Mouse (Mus musculus): Measurements from ENCODE around the gene Slc16a10.

Slc16a10 gene

DNA sequence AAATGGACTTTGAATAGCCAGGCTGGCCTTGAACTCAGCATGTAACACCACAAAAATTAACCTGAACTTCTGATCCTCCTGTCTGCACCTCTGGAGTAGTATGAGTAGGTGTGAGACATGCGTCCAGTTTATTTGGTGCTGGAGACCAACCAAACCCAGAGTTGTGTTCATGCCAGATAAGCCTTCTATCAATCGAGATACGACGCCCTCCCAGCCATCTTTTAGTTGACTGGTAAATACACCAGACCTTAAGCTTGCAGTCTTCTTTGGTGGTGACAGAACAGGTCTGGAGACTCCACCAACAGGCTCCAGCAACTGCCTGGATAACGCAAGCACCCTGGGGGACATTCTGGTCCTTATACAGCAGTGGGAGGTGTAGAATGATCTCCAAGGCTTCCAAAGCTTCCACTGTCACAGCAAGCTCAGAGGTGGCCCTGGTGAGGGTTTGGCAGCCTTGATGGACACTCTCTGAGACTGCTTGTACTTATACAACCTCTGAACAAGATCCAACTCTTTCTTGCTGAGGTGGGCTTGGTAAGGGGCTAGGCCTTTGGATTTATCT lies 7.6 kb upstream of the Slc16a10 start:
- no peak for DNase-seq (ENCODE audit: low spot score in 2 of 2)

DNA sequence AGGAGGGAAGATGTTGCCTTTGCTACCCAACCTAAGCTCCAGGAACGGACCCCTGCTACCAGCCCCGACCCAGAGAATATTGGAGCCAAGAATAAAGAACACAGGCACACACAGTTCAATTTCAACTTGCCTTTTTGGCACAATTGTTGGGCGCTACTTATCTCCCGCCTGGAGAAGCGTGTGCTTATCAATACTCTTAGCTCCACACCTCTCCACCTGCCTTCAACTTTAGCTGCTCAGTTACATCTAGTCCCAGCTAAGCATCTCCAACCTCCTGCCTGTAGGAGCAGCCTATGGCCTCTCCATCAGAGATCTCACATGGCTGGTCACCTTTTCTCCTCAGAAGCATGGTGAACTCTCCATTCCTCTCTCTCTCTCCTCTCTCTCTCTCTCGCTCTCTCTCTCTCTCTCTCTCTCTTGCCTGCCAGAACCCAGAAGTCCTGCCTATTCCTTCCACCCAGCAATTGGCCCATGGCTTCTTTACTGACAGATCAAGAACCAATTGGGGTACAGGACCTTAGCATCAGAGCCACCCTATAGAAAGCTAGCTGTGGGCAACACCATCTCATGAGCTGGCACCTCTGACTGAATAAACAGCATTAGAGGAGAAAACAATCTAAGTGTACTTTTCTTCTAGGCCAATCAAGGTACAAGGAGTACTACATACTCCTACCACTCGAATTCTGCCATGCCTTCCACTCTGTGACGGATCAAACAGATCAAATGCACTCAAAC lies 5.4 kb upstream of the Slc16a10 start:
- no peak for DNase-seq (ENCODE audit: low spot score in 2 of 2)

DNA sequence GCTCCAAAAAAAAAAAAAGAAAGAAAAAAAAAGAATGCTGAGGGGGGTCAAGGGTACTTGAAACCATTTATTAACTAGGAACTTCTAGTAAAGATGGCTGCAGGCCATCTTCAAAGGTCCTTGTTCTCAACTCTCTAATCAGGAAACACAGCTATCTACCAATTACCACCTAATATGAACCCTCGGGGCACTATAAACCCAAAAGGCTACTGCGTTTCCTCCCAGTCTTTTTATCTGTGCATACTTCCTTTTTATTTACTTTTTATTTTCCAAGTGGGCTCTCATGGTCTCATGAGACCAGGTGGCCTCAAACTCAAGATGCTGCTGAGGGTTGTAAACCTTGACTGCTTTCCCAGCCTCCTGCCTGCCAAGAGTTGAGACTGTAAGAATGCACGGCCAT lies 4.4 kb upstream of the Slc16a10 start:
- DNase-seq (ENCODE audit: low spot score in 2 of 2) = no peak

DNA sequence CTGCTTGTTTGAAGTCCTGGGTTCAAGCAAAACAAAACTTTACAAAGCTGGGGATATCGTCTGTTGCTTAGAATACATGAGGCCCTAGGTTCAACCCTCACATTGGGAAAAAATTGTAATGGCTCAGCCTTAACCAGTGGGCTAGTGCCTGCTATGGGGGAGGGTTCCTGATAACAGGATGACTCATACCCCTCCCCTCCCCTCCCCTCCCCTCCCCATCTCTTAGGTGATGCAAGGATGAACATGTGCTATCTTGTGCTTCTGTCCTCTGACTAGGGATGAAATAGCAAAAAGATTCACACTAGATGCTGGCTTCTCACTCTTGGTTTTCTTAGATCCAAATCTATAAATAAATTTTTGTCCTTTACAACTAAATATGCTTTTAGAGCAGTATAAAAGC lies 2.8 kb upstream of the Slc16a10 start:
- DNase-seq (ENCODE audit: low spot score in 2 of 2) = no peak

DNA sequence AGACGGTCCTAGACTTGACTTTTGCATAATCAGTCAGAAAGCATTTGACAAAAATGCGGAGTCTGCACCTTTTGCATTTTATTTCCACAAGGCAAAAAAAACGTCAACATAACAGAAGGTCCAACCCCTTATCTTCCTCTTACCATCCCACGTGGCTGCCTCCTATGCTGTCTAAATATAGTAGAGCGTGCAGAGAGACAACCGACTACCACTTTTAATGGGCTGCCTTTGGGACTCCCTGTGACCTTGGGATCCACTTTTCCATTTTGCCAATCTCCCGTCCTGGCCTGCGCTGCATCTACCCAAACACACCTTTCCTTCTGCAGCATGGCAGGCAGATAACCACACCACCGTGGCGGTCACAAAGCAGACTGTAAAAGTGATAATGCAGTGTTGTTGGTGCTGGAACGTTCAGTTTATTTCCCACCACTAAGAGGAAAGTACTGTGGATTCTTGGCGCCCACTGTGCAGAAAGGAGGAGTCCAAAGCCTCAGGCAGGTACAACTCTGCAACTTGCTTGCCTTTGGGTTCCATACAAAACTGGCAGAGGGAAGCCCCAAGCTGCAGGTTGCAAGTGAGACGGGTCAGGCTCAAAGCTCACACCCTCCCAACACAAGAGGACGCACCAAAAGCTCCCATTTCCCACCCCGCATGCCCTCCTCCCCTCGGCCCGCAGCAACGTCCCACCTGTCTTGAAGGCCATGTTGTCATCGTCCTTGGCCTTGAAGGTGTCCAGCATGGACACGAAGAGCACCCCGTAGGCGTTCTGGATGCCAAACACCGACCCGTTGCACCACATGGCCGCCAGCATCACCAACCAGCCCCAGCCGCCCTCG lies 824 bp downstream of the Slc16a10 start:
- DNase-seq (ENCODE audit: low spot score in 2 of 2) = peak in 1 of 2 experiments; percentile 36

DNA sequence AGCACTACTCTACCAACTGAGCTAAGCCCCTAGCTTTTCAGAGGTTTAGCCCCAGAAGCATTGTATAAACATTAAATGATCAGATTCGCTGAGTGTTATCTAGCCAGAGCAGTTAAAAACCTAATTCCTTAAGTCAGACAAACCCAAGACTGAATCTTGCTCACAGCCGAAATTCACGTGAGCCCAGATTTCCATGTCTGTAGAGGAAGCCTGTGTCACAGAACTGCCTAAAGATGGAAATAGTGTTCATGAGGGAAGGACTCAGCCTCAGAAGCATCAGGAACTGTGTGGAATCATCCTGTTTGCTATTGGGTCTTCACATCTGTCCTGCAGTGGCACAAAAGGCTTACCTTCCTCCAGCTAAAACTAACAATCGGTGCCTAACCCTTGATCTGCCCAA lies 2.4 kb downstream of the Slc16a10 start:
- DNase-seq (ENCODE audit: low spot score in 2 of 2) = no peak

DNA sequence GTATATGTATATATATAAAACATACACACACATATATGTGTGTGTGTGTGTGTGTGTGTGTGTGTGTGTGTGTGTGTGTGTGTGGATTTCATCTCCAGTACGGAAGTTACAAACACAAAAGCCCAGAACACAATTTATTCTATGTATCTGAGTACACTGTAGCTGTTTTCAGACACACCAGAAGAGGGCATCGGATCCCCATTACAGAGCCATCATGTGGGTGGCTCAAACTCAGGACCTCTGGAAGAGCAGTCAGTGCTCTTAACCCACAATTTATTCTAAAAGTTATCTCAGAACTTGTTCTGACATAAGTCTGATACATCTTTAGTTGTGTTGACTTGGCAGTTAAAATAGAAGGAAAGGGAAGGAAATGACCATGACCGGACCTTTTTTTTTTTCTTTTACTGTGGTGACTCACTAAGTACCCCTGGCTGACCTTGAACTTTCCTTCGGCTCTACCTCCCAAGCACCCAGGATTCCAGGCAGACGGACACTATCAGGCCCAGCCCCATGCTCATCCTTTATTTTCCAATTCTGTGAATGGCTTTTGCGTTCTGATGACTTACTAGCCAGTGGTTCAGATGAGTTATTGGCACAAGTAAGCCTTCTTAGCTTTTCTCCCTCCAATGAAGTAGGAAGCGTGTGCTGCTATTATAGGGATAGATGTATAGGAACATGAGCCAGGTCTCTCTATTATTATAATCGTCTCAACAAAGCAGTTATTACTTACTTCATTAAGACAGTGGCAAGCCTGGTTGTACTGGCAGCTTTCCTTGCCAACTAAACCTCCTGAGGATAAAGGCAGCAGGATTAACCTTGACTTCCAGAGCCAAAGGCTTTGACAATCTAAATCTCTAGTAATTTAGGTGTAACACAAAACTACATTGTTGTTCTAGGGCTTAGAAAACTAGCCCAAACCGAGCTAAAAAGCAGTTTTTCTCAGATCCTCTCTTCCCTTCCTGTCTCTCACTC lies 6.0 kb downstream of the Slc16a10 start:
- DNase-seq (ENCODE audit: low spot score in 2 of 2) = no peak

DNA sequence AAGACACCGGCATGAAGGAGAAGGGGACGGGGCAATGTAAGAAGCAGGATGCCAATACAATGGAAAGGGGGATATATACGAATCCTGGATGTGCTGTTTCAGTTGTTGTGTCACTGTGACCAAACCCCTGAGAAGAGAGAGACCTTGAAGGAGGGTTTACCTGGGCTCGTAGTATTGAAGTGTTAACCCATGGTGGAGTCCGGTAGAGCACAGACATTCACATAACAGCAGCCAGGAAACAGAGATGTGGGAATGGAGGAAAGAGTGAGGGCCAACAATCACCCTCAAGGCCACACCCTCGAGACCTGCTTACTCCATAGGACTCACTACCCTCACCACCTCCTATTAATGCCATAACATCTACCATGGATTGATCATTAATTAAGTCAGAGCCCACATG lies 7.2 kb downstream of the Slc16a10 start:
- DNase-seq (ENCODE audit: low spot score in 2 of 2) = no peak

DNA sequence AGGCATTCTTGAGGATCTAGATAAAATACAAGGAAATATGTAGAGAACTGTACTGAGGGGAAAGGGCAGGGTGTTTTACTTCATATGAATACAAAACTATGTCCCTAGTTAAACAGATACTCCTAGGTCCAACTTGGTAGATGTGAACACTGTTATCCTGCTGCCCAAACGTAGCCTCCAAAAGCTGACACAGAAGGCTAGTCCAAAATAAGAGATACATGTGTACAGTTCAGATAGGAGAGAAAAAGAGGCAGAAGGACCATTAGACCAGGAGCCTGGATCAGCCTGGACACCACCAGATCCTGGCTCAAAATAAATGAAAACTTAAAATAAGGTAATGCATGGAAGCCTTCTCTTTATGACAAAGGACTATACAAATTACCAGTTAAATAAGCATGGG lies 8.4 kb downstream of the Slc16a10 start:
- DNase-seq (ENCODE audit: low spot score in 2 of 2) = no peak

DNA sequence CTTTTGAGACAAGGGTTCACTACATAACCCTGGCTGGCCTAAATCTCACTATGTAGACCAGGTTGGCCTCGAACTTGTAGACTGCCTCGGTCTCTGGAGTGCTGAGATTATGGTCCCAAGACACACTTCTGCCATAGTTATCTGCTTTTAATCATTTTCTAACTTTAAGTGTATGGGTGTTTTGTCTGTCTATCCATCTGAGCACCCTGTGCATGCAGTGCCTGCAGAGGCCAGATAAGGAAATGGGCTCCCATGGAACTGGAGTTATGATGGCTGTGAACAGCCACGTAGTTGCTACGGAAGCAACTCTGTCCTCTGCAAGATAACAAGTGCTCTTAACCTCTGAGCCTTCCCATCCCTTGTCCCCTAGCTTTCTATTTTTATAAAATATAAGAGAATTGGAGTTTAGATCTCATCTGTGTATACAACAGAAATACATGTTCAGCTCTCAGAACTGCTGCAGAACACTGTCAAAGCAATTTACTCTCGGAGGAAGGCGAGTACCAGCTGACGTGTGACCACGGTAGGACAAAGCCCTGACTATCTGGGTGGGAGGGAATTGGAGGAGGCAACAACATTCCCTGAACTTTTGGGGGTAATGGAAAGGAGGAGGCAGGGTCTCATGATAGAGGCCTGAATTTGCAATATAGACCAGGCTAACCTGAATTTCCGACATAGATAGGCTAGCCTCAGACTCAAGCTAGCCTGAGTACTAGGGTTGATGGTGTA lies 10.2 kb downstream of the Slc16a10 start:
- no peak for DNase-seq (ENCODE audit: low spot score in 2 of 2)

DNA sequence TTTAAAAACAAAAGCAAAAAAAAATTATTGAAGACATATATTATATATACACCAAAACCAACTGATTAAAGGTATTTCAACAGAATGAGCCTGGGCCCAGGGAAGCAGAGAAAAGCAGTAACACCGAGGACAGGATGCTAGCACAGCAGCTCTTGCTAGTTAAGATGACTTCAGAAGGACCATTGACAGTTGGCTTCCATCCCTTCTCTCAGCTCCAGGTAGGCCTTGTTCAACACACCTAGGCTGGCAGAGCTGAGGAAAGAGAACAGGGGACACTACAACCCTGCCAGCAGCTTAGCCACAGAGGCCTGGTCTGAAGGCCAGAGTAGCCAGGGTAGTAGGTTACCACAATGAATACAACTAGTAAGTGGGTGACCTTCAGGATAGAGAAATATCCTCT lies 11.9 kb downstream of the Slc16a10 start:
- DNase-seq (ENCODE audit: low spot score in 2 of 2) = no peak

DNA sequence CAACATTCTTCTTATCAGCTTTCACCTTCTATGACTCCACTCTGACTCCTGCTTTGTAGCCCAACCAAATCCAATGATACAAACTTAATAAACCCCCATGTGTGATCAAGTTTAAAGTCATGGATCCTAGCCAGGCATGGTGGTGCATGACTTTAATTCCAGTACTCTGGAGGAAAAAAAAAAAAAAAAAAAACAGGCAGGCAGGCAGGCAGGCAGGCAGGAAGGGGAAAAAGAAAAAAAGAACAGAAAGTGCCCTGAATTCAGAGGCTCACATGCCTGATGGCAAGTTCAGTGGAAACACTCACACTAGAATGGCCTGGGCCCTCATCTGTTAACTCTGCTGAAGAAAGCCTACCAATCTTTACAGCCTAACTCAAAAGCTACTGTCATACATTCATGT lies 12.9 kb downstream of the Slc16a10 start:
- no peak for DNase-seq (ENCODE audit: low spot score in 2 of 2)

DNA sequence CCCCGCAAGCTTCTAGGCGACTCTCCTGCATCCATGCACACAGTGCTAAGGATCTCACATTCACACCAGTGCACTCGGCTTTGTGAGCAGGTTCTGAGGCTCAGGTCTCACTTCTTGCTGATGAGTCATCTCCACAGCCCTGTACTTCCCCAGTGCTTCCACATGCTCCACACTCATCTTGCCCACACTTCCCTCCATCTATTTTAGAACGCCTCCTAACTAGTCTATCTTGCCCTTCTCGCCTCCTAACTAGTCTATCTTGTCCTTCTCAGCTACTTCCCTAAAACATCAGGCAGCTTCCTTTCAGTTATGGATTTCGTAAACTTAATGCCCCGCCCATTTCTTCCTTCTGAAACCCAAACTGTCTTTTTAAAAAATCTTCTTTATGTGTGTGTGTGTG lies 13.6 kb downstream of the Slc16a10 start:
- no peak for DNase-seq (ENCODE audit: low spot score in 2 of 2)

DNA sequence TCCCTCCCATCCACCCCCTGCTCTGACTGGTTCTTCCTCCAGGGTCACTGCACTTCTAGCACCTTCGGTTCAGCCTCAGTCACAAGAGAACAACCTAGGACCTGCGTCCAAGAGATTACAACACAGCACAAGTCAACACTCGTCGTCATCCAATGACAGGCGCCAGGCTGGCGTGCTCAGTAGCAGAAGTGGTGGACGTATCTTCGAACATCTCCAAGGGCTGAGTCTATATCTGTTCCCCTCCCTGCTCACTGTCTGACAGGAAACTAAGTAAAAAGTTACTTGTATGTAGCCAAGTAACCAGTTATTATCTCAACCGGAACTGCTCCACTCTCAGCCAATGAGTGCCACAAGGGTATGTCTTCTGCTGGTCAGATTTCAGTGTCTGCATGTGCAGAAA lies 16.9 kb downstream of the Slc16a10 start:
- DNase-seq (ENCODE audit: low spot score in 2 of 2) = no peak

DNA sequence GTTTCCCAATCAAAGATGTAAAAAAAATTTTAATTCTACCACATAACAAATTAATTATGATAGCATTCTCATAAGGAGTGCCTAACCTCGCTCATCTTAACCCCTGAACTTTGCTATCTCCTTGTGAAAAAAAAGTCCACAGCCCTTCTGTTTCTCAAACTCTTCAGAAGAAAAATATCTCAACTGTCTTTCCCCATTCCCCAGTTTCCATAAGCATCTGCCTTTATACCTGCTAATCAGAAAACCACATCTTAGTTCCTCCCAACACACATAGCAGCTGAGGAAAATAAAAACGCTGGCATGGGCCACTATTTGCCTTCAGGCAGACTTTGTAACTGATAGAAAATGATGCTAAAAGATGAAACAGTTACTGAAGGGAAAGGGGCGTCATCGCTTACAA lies 17.5 kb downstream of the Slc16a10 start:
- no peak for DNase-seq (ENCODE audit: low spot score in 2 of 2)

DNA sequence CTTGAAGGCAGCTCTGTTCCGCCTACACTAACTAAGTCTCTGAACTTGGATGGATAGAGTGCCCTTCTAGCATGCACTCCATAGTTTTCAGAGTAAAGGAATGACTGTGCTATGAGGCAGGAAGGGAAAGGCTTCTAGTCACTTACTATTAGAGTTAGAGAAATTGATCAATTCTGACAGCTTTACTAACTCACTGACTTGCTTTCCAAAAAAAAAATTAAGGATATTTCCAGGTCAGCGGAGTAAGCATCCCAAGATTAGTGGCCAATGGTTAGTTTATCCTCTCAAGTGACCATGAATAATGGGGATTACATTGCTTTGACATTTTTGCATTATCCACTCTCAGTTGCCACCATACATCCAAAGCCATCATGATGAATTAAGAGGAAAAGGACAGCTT lies 18.0 kb downstream of the Slc16a10 start:
- no peak for DNase-seq (ENCODE audit: low spot score in 2 of 2)

DNA sequence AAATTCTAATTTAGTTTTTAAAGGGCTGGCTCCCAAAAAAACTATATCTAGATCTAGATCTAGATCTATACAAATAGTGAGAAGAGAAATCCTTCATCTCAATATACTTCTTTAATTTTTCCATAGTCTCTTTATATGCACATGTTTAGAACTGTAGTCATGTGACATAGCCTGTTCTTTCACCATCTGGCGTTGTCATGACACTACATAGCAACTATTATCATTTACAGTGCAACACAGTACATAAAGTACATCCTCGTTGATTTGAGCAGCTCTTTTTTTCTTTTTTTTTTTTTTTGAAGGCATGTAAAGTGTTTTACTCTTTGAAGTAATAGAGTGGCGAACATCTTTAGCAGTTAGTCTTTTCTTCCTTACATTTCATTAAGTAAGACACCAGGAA lies 22.6 kb downstream of the Slc16a10 start:
- no peak for DNase-seq (ENCODE audit: low spot score in 2 of 2)

DNA sequence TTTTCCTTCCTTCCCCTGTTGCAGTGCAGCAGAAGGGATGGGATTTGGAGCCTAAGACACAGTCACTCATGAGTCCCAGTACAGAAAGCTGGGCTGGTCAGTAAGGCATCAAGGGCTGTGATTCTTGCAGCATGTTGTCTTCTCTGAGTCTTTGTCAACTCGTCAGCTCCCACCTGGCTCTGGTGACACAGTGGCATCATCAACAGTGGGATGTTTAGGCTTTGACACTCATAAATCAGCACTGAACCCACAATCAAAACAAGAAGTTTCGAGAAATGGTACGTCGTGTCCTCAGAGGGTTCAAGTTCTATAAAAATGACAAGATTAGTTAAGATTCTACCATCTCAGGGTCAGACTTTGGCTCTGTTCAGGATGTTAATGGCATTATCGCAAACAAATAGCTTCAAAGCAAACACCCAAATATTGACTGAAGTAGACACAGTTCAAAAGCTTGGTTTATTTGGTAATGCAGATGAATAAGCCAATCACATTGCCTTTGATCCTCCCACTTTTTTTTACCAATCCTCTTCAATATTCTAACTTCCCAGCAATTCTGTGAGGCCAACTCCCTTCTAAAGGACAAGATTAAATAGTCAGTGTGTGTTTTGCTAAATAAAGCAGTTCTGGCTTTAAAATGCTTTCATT lies 23.2 kb downstream of the Slc16a10 start:
- DNase-seq (ENCODE audit: low spot score in 2 of 2) = no peak

DNA sequence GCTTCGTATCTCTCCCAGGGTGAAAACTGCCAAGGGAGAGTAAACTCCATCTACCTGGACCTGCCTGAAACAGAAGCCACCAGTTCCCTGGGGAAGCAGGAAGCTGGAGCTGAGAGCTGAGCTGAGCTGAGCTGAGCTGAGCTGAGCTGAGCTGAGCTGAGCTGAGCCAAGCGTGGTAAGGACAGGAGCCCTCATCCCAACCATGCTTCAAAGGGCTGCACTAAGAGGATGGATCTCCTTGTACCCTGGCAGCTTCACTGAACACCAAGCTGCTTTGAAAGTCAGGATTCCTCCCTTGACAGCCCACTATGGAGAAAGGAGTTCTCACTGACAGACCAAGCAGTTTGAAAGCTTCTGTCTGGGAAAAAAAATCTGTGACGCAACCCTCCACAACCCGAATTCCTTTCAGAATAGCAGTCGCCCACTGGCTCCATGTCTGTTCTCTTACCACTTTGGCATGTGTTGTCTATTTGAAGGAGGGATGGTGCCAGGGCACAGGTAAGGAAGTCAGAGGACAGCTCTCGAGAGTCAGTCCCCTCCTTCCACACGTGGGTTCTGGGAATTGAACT lies 28.5 kb downstream of the Slc16a10 start:
- DNase-seq (ENCODE audit: low spot score in 2 of 2) = no peak

DNA sequence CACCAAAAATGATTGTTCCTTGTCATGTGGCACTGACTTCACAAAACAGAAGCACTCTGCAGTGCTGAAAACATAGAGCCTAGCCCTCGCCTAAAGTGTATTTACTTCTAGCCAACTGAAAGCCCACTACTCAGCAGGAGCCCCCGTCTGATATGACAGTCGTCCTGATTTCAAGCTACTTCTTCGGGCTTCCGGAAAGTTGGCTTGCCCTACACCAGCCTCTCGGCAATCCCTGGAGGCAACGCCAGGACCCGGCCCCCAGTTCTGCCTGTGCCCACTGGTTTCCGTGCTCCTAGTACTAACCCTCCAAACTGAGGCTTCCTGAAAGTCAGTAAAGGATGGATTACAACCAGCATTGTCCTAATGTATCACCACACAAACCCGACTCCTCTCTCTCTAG lies 29.8 kb downstream of the Slc16a10 start:
- DNase-seq (ENCODE audit: low spot score in 2 of 2) = no peak

Measured in right cerebral cortex, postnatal 10 days (tissue).